Mouse (Mus musculus) intestine, embryonic 14.5 days (tissue): ENCODE measurements around the gene Atxn10. TPM values are rescaled to one million over a fixed set of nuclear protein-coding genes. Genes with fewer than 3 reads are reported as not detected.

Experiments used
- ATAC-seq: fragments of 200-750 bp; cut with Nextera tagmentation; replicated peaks from 2 replicates; pipeline ENCODE4 v1.8.0; 2017; ENCODE audit warnings: low read depth, moderate number of reproducible peaks, moderate TSS enrichment, moderate library complexity; ENCODE audit not compliant: low FRiP score, low TSS enrichment
- DNase-seq: peaks from one replicate; pipeline ENCODE4 v3.0.0-alpha.2; 2018; ENCODE audit warnings: low spot score
- H3K27ac ChIP-seq: fragments of 300-500 bp; sonication (generic); 2 replicates; pipeline ENCODE4 v1.5.1; 2014; ENCODE audit warnings: low read depth, mild to moderate bottlenecking, control low read depth
- H3K27me3 ChIP-seq: fragments of 300-500 bp; sonication (generic); replicated peaks from 2 replicates; pipeline ENCODE4 v1.6.1; 2014; ENCODE audit warnings: low read length, control low read depth; ENCODE audit not compliant: control insufficient read depth, insufficient read depth
- H3K36me3 ChIP-seq: fragments of 300-500 bp; sonication (generic); 2 replicates; pipeline ENCODE4 v1.6.1; 2014; ENCODE audit warnings: low read length, control low read depth; ENCODE audit not compliant: control insufficient read depth, insufficient read depth
- H3K4me1 ChIP-seq: fragments of 300-500 bp; sonication (generic); replicated peaks from 2 replicates; pipeline ENCODE4 v1.6.1; 2014; ENCODE audit warnings: low read length, control low read depth, mixed read lengths; ENCODE audit not compliant: control insufficient read depth, insufficient read depth
- H3K4me2 ChIP-seq: fragments of 300-500 bp; sonication (generic); 2 replicates; pipeline ENCODE4 v1.6.1; 2014; ENCODE audit warnings: low read length
- H3K4me3 ChIP-seq: fragments of 300-500 bp; sonication (generic); 2 replicates; pipeline ENCODE4 v1.5.1; 2014; ENCODE audit warnings: low read depth, low read length, control low read depth, mixed read lengths
- H3K9ac ChIP-seq: fragments of 300-500 bp; sonication (generic); 2 replicates; pipeline ENCODE4 v1.6.1; 2014; ENCODE audit warnings: mild to moderate bottlenecking, low read length
- H3K9me3 ChIP-seq: fragments of 300-500 bp; sonication (generic); 2 replicates; pipeline ENCODE4 v1.6.1; 2016; ENCODE audit warnings: low read length, control low read depth; ENCODE audit not compliant: control insufficient read depth
- WGBS: fragments of 180-500 bp; shearing (Covaris S2); extraction: QIAGEN DNeasy Blood & Tissue Kit; methylation state at CpG from one replicate; pipeline ENCODE4 v1.1.7; 2014; 5-methylcytosine and 5-hydroxymethylcytosine counted together
- polyA plus RNA-seq: library from polyadenylated mRNA; unstranded; fragments of >200 nt; fragmentation: Nextera tagmentation; extraction: Ambion mirVana; gene quantifications from 2 replicates; pipeline ENCODE4 v1.2.1, GENCODE M21; 2014

Gene Atxn10
- polyA plus RNA-seq, 1 experiment from 2014 or later: 253 TPM

GRCm38 (mm10) chr15:85342246-85342645, 6.2 kb downstream of the Atxn10 start:
- Histone ChIP-seq H3K4me1 (peaks cover 6% of the 10 kb centered on the region), H3K27ac (no peak overlapping the region), H3K27me3 (no peaks in the 10 kb centered on the region), H3K9me3 (no peaks in the 10 kb centered on the region), H3K4me2 (no peak overlapping the region), H3K9ac (no peak overlapping the region), H3K4me3 (no peak overlapping the region), H3K36me3 (peaks cover 4% of the 10 kb centered on the region; the same call in 1 of the 2 replicates)
- no peak for ATAC-seq
- 95% methylated on average over 2 of the region's 2 CpGs for WGBS
- no peak for DNase-seq

GRCm38 (mm10) chr15:85344673-85345072, 8.6 kb downstream of the Atxn10 start:
- Histone ChIP-seq H3K27me3 (no peaks in the 10 kb centered on the region), H3K9ac (no peak overlapping the region), H3K4me2 (no peak overlapping the region), H3K4me3 (no peak overlapping the region), H3K4me1 (no peaks in the 10 kb centered on the region), H3K27ac (no peak overlapping the region), H3K9me3 (no peaks in the 10 kb centered on the region), H3K36me3 (peaks cover 4% of the 10 kb centered on the region; the same call in 1 of the 2 replicates)
- DNase-seq (no peak), ATAC-seq (no peak)
- 83% methylated on average over 2 of the region's 2 CpGs for WGBS

- WGBS: 77% methylated on average over 6 of the region's 6 CpGs
Observed at GRCm38 (mm10) chr15:85347058-85347700, 11.1 kb downstream of the Atxn10 start.

GRCm38 (mm10) chr15:85350144-85350543, 14.1 kb downstream of the Atxn10 start:
- H3K27ac ChIP-seq: no peak overlapping the region
- DNase-seq (no peak), ATAC-seq (no peak)
- no peak overlapping the region for H3K9ac ChIP-seq
- WGBS: 77% methylated on average over 2 of the region's 2 CpGs
- no peaks in the 10 kb centered on the region for H3K9me3 ChIP-seq
- no peaks in the 10 kb centered on the region for H3K4me1 ChIP-seq
- no peak overlapping the region for H3K4me2 ChIP-seq
- H3K27me3 ChIP-seq: no peaks in the 10 kb centered on the region
- H3K36me3 ChIP-seq: peaks cover 4% of the 10 kb centered on the region; the same call in 1 of the 2 replicates
- no peak overlapping the region for H3K4me3 ChIP-seq

More at GRCm38 (mm10) chr15:85347058-85347700, 11.1 kb downstream of the Atxn10 start:
- no peak overlapping the region for H3K9ac ChIP-seq
- no peak overlapping the region for H3K27ac ChIP-seq
- ATAC-seq (no peak), DNase-seq (no peak)
- no peak overlapping the region for H3K4me2 ChIP-seq
- H3K9me3 ChIP-seq: no peaks in the 10 kb centered on the region
- H3K27me3 ChIP-seq: no peaks in the 10 kb centered on the region
- H3K4me3 ChIP-seq: no peak overlapping the region
- peaks cover 4% of the 10 kb centered on the region; the same call in 1 of the 2 replicates for H3K36me3 ChIP-seq
- H3K4me1 ChIP-seq: no peaks in the 10 kb centered on the region

- Histone ChIP-seq H3K9ac (no peak overlapping the region), H3K27ac (no peak overlapping the region), H3K4me3 (no peak overlapping the region), H3K27me3 (no peaks in the 10 kb centered on the region), H3K4me1 (peaks cover 7% of the 10 kb centered on the region; the same call in 1 of the 2 replicates), H3K36me3 (no peaks in the 10 kb centered on the region), H3K9me3 (no peaks in the 10 kb centered on the region), H3K4me2 (no peak overlapping the region)
- DNase-seq (no peak), ATAC-seq (no peak)
- WGBS: 83% methylated on average over 9 of the region's 9 CpGs
Observed at GRCm38 (mm10) chr15:85354060-85354459, 18.0 kb downstream of the Atxn10 start.

GRCm38 (mm10) chr15:85356112-85356511, 20.1 kb downstream of the Atxn10 start:
- DNase-seq: no peak
- H3K4me2 ChIP-seq: no peak overlapping the region
- H3K4me1 ChIP-seq: peaks cover 7% of the 10 kb centered on the region; the same call in 1 of the 2 replicates
- H3K9ac ChIP-seq: no peak overlapping the region
- no peak for ATAC-seq
- H3K27ac ChIP-seq: no peak overlapping the region
- H3K9me3 ChIP-seq: no peaks in the 10 kb centered on the region
- WGBS: 70% methylated on average over 6 of the region's 6 CpGs
- no peak overlapping the region for H3K4me3 ChIP-seq
- peaks cover 15% of the 10 kb centered on the region; the same call in 1 of the 2 replicates for H3K36me3 ChIP-seq
- H3K27me3 ChIP-seq: no peaks in the 10 kb centered on the region

GRCm38 (mm10) chr15:85357465-85358225, 21.6 kb downstream of the Atxn10 start:
- peaks cover 29% of the 10 kb centered on the region; the same call in 1 of the 2 replicates for H3K36me3 ChIP-seq
- DNase-seq (no peak), ATAC-seq (no peak)
- peaks cover 7% of the 10 kb centered on the region; the same call in 1 of the 2 replicates for H3K4me1 ChIP-seq
- no peaks in the 10 kb centered on the region for H3K27me3 ChIP-seq
- H3K4me2 ChIP-seq: no peak overlapping the region
- no peak overlapping the region for H3K4me3 ChIP-seq
- WGBS: 89% methylated on average over 4 of the region's 4 CpGs
- no peak overlapping the region for H3K9ac ChIP-seq
- H3K9me3 ChIP-seq: no peaks in the 10 kb centered on the region
- H3K27ac ChIP-seq: no peak overlapping the region

GRCm38 (mm10) chr15:85359483-85359882, 23.4 kb downstream of the Atxn10 start:
- no peak overlapping the region for H3K4me2 ChIP-seq
- no peak overlapping the region for H3K27ac ChIP-seq
- no peaks in the 10 kb centered on the region for H3K9me3 ChIP-seq
- no peak for DNase-seq
- ATAC-seq: no peak
- 74% methylated on average over 2 of the region's 2 CpGs for WGBS
- H3K36me3 ChIP-seq: peaks cover 42% of the 10 kb centered on the region; the same call in 1 of the 2 replicates
- no peak overlapping the region for H3K9ac ChIP-seq
- H3K4me1 ChIP-seq: peaks cover 7% of the 10 kb centered on the region; the same call in 1 of the 2 replicates
- no peaks in the 10 kb centered on the region for H3K27me3 ChIP-seq
- no peak overlapping the region for H3K4me3 ChIP-seq
